ENCODE assay signal across 10 mouse cellular contexts in the genomic region with DNA sequence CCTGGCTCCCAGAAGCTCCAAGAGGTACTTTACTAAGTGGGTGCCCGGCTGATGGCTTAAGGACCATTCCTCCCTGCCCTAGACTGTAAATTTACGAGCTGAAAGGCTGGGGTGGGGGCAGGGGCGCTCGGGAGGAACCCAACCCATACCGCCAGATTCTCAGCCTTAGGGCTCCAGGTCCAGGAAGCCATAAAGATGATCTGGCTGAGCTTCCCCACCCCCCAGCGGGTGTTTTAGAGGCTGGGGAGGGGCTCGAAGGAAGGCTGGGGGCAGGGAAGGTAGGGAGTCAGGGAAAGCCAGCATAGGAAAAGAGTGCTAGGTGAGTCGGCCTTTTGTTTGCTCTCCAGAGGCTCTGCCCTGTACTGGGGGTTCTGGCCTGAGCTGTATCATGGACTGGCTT. TPM values are rescaled to one million over a fixed set of nuclear protein-coding genes. Genes with fewer than 3 reads are reported as not detected.
DNase-seq lines count a peak whose midpoint lies in the region.
"Had no signal": no experiment of that assay in that cellular context is flagged by ENCODE, and none has a peak within 500 bp of the region (broad histone marks: within the 10 kb centered on the region; RNA-seq: fewer than 3 reads in every experiment).

No protein-coding gene starts in this region.

- WGBS in heart, embryonic 10.5 days: 3% methylated on average over 8 of the region's 8 CpGs
- 1% methylated on average over 8 of the region's 8 CpGs for WGBS in limb, embryonic 10.5 days

- no peaks in the 10 kb centered on the region for H3K9me3 ChIP-seq in heart, embryonic 10.5 days
- no peaks in the 10 kb centered on the region for H3K9me3 ChIP-seq in limb, embryonic 10.5 days (replicated peaks)

- peaks cover 100% of the 10 kb centered on the region for H3K4me1 ChIP-seq in heart, embryonic 10.5 days
- H3K4me1 ChIP-seq in limb, embryonic 10.5 days: peaks cover 99% of the 10 kb centered on the region

- no peak for DNase-seq in heart, embryonic 10.5 days (ENCODE audit: low spot score)
- DNase-seq in heart, postnatal 14 days: no peak
- DNase-seq in kidney, postnatal 4 days: peak; percentile 54 to 64
- no peak for DNase-seq in kidney, postnatal 36 days
- peak; percentile 88 for DNase-seq in ES-CJ7 (ENCODE audit: low read depth, low spot score)
- peak; percentile 74 for DNase-seq in limb, embryonic 10.5 days (ENCODE audit: low spot score)
- no peak for DNase-seq in cerebellum, adult 11-12 months
- no peak for DNase-seq in layer of hippocampus, postnatal 25 days (ENCODE audit: extremely low spot score in 1 of 2, low spot score in 1 of 2)
- DNase-seq: B cell, adult 2 months; right cerebral cortex, postnatal 14 days had no signal

- H3K36me3 ChIP-seq in heart, embryonic 10.5 days: no peaks in the 10 kb centered on the region
- no peaks in the 10 kb centered on the region for H3K36me3 ChIP-seq in limb, embryonic 10.5 days

- peak overlapping the region; percentile 98 for H3K27ac ChIP-seq in heart, embryonic 10.5 days
- H3K27ac ChIP-seq in limb, embryonic 10.5 days: peak overlapping the region; percentile 94

- H3K4me3 ChIP-seq in heart, embryonic 10.5 days: peak overlapping the region; percentile 48
- H3K4me3 ChIP-seq in limb, embryonic 10.5 days: peak overlapping the region; percentile 39

- no peaks in the 10 kb centered on the region for H3K27me3 ChIP-seq in heart, embryonic 10.5 days (ENCODE audit: insufficient read depth, poor library complexity, severe bottlenecking)
- H3K27me3 ChIP-seq in limb, embryonic 10.5 days (ENCODE audit: low read depth, poor library complexity, severe bottlenecking): no peaks in the 10 kb centered on the region

- intact Hi-C loops in heart, postnatal 14 days (cut with DNase I): no loop called here

RNA-seq across cellular contexts. Expression of a gene that starts 17.8 kb away (rescaled TPM):
- 17.9 and 18.8 TPM in 2 replicates for polyA plus RNA-seq in heart, embryonic 10.5 days (2016; fragmentation: Nextera tagmentation; extraction: Ambion mirVana)
- 10 to 100 TPM; 24.0 to 25.1 TPM for total RNA-seq in heart, postnatal 14 days (2021)
- 10.2 and 11.8 TPM in 2 replicates for polyA plus RNA-seq in limb, embryonic 10.5 days (2016; fragmentation: Nextera tagmentation; extraction: Ambion mirVana)
- 10 to 100 TPM; 15.9 to 16.4 TPM for total RNA-seq in layer of hippocampus, postnatal 25 days (2021)

Comparison
In these comparisons a context has a peak if more than half of its experiments do, and no peak if none do; other contexts are left out.
1. DNase-seq: peak in kidney, postnatal 4 days (2 of 2), ES-CJ7 (single experiment) and limb, embryonic 10.5 days (single experiment); none in heart, embryonic 10.5 days (single experiment), heart, postnatal 14 days (0 of 2), kidney, postnatal 36 days (0 of 2), cerebellum, adult 11-12 months (single experiment) and layer of hippocampus, postnatal 25 days (0 of 2).